Mouse (Mus musculus): ENCODE measurements around the gene Mcur1.

The Mcur1 gene

DNA sequence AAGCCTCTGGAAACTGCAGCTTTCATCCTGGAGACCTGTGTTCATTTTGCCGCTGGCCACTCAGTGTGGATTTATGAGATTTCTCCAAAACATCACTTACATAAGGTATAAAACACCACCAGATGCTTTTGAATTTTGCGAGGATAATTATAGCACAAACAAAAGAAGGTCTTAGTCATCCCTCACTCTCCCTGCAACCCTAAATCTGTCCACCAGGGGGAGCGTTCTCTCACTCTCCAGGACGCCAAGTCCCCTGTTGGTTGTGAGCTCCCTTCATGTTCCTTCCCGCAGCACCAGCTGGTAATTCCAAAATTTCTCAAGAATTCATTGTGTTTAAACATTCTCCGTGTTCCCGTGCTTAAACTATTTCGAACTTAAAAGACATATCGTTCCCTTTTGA lies 5.4 kb upstream of the Mcur1 start:
- DNase-seq (ENCODE audit: low spot score): peak; percentile 23

DNA sequence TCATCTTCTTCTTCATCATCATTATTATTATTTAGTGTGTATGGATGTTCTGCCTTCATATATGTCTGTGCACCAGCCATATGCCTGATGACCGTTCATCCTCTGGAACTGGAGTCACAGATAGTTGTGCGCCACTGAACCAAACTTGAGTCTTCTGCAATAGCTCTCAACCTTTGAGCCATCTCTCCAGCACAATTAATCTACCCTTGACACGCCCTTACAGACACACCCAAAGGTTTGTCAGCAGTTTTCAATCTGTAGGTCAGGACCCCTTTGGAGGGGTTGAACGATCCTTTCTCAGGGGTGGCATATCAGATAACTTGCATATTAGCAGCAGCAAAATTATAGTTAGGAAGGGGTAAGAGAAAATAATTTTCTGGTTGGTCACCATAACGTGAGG lies 4.7 kb upstream of the Mcur1 start:
- DNase-seq (ENCODE audit: low spot score): no peak

- no peak for DNase-seq (ENCODE audit: low spot score)
Observed at GRCm38 (mm10) chr13:43562726-43563125, 2.7 kb upstream of the Mcur1 start.

GRCm38 (mm10) chr13:43560458-43561411 lies 744 bp upstream of the Mcur1 start:
- peak; percentile 53 for DNase-seq (ENCODE audit: low spot score)

DNA sequence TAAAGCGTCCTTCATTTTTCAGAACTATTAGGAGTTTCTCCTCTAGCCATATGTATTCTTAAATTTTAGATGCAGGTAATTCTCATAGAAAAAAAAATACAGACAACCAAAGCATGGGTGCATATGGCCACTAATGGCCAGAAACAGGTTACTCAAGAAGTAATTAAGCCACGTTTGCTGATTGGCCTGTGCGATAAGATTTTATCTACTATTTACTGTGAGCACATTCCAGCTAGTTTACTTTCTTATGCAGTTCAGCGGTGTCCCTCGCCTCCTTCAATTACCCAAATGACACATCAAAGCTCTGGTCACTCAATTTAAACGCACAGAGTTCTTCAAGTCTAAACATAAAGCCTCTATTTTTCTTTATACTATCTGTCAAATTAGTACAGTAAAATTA lies 1.0 kb downstream of the Mcur1 start:
- no peak for DNase-seq (ENCODE audit: low spot score)

- no peak for DNase-seq (ENCODE audit: low spot score)
Observed at GRCm38 (mm10) chr13:43558357-43558756, 1.6 kb downstream of the Mcur1 start.

DNA sequence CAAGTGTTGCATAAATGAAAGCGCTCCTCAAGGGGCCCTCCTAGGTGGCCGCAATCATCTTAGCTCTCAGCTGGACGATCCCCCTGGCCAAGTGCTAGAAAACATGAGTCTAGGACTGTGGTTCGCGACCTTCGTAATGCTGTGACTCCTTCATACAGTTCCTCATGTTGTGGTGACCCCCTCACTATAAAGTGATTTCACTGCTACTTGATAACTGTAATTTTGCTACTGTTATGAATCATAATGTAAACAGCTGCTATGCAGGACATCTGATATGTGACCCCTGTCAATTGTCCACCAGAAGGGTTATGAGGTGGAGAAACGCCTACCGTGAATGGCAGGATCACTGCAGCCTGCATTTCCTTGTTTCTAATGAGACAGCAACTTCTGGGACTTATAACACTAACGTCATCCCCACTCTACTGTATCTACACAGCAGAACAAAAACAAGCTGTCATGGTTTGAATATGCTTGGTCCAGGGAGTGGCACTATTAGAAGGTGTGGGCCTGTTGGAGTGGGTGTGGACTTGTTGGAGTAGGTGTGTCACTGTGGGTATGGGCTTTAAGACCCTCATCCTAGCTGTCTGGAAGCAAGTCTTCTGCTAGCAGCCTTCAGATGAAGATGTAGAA lies 3.0 kb downstream of the Mcur1 start:
- DNase-seq (ENCODE audit: low spot score): no peak

DNA sequence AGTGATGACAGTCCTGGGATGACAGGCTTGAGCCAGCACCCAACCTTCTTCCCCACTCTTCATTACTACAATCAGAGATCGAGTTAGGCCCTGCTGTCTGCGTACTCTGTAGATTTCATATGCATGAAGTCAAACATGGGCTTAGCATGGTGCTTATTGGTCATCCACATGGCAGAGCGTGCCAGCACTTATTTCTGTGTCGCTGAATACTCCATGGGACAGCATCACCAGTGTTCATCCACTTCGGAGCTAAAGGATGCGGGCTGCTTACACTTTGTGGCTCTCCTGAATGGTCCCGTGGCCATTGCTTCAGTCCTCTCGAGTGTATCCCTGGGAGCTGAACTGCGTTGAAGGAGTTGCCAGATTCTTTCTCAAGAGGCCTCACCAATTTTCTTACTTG lies 4.7 kb downstream of the Mcur1 start:
- DNase-seq (ENCODE audit: low spot score): no peak

GRCm38 (mm10) chr13:43554827-43555226 lies 5.2 kb downstream of the Mcur1 start:
- no peak for DNase-seq (ENCODE audit: low spot score)

DNA sequence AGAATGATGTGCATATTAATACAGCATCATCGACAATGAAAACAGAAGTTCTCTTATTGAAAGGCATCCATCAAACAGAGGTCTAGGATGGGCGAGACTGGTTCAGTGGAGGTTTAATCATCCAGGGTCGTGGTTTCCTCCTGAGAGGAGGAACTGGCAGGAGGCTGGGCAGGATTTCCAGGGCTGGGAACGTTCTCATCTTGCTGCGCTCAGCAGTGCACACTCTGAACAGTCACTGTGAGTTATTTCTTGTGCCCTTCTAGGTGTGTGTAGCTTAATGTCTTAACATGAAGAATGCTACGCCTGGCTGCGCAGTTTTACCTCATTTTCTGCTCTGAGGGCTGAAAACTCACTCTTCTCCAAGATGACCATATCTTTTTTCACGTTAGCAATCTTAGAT lies 9.3 kb downstream of the Mcur1 start:
- no peak for DNase-seq (ENCODE audit: low spot score)

DNA sequence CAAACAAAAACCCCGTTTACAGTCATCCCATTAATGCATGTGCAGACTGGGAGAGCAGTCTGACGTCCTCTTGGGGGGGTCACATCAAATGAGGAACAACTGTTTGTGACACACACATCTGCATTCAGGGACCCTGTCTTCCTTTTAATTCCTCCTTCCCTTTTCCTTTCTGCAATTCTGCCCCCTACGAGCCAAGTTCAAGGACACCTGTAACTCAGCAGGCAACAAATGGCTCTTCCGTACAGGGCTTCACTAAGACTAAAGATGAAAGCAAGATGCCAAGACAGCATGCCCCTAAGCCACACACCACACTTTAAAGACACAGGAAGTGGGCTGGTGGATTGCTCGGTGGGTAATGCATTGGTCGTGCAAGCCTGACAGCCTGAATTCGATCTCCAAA lies 10.1 kb downstream of the Mcur1 start:
- no peak for DNase-seq (ENCODE audit: low spot score)

- DNase-seq (ENCODE audit: low spot score): no peak
Observed at GRCm38 (mm10) chr13:43549078-43549698, 10.8 kb downstream of the Mcur1 start.

DNA sequence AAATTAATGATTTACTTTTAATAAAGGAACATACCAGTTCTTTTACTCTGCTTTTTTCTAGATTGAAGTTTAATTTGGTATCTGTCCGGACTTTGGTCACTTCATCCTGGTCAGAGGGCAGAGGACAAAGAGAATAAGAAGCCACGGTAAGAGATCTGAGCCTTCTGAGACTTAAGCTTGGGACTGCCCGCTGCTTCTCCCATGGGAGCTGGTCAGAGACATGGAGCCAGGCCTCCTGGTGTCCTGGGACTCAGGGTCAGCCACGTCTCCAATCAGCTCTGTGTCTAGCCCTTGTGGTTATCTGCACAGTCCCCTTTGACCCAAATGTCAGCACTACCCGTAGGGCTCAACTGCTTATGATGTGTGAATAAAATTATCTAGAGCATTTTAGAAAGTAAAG lies 11.4 kb downstream of the Mcur1 start:
- no peak for DNase-seq (ENCODE audit: low spot score)

GRCm38 (mm10) chr13:43546861-43547260 lies 13.1 kb downstream of the Mcur1 start:
- peak; percentile 35 for DNase-seq (ENCODE audit: low spot score)

DNA sequence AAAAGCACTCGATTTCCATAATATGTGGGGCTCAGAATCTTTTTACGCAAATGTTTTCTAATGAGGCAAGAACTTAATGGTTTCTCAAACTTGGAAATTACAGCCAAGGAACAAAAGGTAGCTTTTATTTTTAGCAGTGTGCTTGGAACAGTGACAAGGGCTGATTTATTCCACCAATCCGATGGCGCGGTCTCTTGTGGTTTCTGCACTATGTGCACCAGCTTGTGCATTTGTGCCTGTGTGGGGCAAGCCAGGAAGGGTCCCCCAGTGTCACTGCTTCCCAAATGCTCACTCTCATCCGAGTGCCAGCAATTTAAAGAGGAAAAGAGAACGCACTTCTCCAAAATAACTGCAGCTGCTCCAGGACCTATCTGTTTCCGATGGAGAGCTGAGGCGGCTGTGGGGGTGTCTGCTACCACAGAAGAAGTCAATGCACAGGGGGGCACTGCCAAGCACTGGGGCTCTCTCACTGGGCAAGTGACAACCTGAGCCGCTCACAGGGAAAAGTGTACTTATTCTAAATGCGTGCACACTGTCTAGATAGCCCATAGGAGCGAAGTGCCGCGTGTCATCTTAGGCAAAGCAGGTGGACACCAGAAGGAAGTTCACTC lies 19.7 kb downstream of the Mcur1 start:
- DNase-seq (ENCODE audit: low spot score): no peak

DNA sequence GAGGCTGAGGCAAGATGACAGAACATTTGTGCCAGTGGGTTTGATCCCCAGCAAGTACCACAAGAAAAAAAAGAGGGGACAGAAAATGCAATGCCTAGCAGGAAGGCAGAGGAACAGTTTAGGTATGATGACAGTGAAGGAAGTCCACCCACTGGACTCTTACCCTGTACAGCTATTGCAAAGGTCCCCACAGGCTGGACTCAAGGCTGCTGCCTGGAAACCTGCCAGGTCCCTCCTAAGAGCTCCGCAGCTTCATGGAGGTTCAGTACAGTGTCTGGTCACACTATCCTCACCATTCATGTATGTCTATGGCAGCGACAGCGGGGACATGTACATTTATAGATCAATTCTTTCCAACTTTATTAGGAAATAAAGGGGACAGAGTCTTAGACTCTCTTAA lies 20.6 kb downstream of the Mcur1 start:
- DNase-seq (ENCODE audit: low spot score): no peak

- DNase-seq (ENCODE audit: low spot score): no peak
Observed at GRCm38 (mm10) chr13:43537854-43538253, 22.1 kb downstream of the Mcur1 start.

GRCm38 (mm10) chr13:43534015-43534414 lies 26.0 kb downstream of the Mcur1 start:
- DNase-seq (ENCODE audit: low spot score): no peak

- DNase-seq (ENCODE audit: low spot score): no peak
Observed at GRCm38 (mm10) chr13:43530832-43531693, 28.9 kb downstream of the Mcur1 start.

GRCm38 (mm10) chr13:43530129-43530831 lies 29.7 kb downstream of the Mcur1 start:
- no peak for DNase-seq (ENCODE audit: low spot score)

- no peak for DNase-seq (ENCODE audit: low spot score)
Observed at GRCm38 (mm10) chr13:43526289-43526688, 33.7 kb downstream of the Mcur1 start.

Data from ovary, adult 18-20 months (tissue).